Mouse (Mus musculus): Measurements from ENCODE around the gene Hykk.

Hykk gene

DNA sequence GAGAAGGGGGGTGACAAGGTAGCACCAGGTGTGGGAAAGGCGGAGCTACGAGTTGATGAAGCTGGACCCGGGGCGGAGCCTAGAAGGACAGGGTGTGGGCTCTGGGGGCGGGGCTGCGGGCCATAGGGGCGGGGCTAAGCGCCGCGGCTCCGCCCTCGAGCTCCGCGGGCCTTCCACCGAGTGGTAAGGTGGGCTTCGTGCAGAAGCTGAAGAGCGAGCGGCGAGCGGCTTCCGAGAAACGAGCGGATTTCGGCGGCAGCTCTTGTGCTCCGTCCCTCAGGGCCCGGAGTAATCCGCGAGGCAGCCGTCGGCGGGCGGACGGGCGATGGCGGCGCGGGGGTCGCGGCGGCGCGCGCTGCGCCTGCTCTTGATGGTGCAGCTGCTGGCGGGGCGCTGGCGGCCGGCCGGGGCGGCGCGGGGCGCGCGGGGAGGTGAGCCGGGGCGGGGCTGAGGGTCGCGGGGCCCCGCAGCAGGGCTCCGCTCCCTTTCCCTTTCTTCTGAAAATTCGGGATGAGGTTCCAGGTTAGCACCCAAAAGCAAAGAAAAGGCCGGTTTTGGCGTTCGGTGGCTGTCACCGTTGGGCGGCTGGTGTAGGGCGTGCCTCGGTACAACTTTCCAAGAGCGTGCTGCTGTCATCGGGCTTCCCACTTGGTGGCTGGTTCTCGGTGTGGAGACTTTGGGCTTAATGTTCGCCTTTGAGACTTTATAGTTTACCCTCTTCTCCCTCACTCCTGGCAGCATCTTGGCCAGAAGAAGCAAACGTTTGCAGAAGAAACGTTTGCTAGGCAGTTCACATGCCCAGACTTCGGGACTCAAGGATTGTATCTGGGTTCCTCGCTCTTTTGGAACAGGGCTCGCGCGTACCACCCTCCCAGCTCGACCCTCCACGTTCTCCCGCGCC is 64.5 kb downstream of the Hykk start:
- DNase-seq (ENCODE audit: extremely low spot score) = peak; percentile 82

DNA sequence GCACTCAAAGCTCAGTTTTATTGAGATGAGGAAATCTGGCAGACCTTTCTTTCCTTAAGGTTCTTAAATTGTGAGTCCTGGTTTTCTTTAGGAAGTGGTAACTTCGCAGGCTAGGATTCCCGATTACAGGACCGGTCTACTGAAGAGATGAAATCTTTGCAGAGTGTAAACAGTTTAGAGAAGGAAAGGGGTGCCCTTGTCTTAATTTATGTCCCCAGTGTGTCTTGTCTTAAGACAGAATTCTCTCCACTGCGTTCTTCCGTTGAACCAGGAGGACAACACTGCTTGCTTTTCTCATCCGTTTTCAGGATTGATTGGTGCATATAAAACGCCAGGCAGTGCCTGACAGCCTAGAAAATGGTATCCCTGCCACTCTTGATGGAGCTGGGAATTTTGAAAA is 65.3 kb downstream of the Hykk start:
- DNase-seq (ENCODE audit: extremely low spot score) = peak; percentile 27

GRCm38 (mm10) chr9:54990362-54990761 is 73.3 kb downstream of the Hykk start:
- DNase-seq (ENCODE audit: extremely low spot score) = no peak

- no peak for DNase-seq (ENCODE audit: extremely low spot score)
Observed at GRCm38 (mm10) chr9:54994381-54994780, 77.3 kb downstream of the Hykk start.

- no peak for DNase-seq (ENCODE audit: extremely low spot score)
Observed at GRCm38 (mm10) chr9:54995645-54996044, 78.6 kb downstream of the Hykk start.

Measured in embryo, embryonic 9.5 days (tissue).